Mouse (Mus musculus) 3134 (cell line): ENCODE measurements around the gene Adpgk.
"Not testable (repeated sequence)": the region's sequence is repeated elsewhere in the genome, so short reads cannot be mapped to it uniquely, and the experiment has no call there.

Source experiments
- DNase-seq: peaks from one replicate; pipeline ENCODE4 v3.0.0-alpha.2; 2011; ENCODE audit warnings: low spot score; ENCODE audit not compliant: insufficient read length; ENCODE audit errors: extremely low read depth

Gene Adpgk

GRCm38 (mm10) chr9:59288685-59289410 is 2.5 kb upstream of the Adpgk start:
- DNase-seq: no peak

GRCm38 (mm10) chr9:59289529-59290115 is 1.7 kb upstream of the Adpgk start:
- no peak for DNase-seq

- DNase-seq: no peak
Measured at GRCm38 (mm10) chr9:59291688-59292492, 532 bp downstream of the Adpgk start.

GRCm38 (mm10) chr9:59292493-59292875 is 1.1 kb downstream of the Adpgk start:
- no peak for DNase-seq

- DNase-seq: no peak
Measured at GRCm38 (mm10) chr9:59296419-59296818, 5.1 kb downstream of the Adpgk start.

- DNase-seq: no peak
Measured at GRCm38 (mm10) chr9:59307890-59308289, 16.5 kb downstream of the Adpgk start.

- DNase-seq: no peak
Measured at GRCm38 (mm10) chr9:59310582-59311283, 19.4 kb downstream of the Adpgk start.

GRCm38 (mm10) chr9:59311284-59311670 is 19.9 kb downstream of the Adpgk start:
- peak; percentile 60 for DNase-seq

GRCm38 (mm10) chr9:59316206-59316605 is 24.8 kb downstream of the Adpgk start:
- DNase-seq: no peak

GRCm38 (mm10) chr9:59324351-59324750 is 33.0 kb downstream of the Adpgk start:
- no peak for DNase-seq

GRCm38 (mm10) chr9:59330055-59330454 is 38.7 kb downstream of the Adpgk start:
- DNase-seq: no peak

GRCm38 (mm10) chr9:59336539-59336938 is 45.2 kb downstream of the Adpgk start:
- DNase-seq: no peak

- DNase-seq: no peak
Measured at GRCm38 (mm10) chr9:59337889-59338288, 46.5 kb downstream of the Adpgk start.

- DNase-seq: no peak
Measured at GRCm38 (mm10) chr9:59338411-59338810, 47.1 kb downstream of the Adpgk start.

GRCm38 (mm10) chr9:59339107-59339506 is 47.7 kb downstream of the Adpgk start:
- DNase-seq: no peak

- peak; percentile 36 for DNase-seq
Measured at GRCm38 (mm10) chr9:59340002-59340401, 48.6 kb downstream of the Adpgk start.

- DNase-seq: no peak
Measured at GRCm38 (mm10) chr9:59346176-59346575, 54.8 kb downstream of the Adpgk start.

- DNase-seq: no peak
Measured at GRCm38 (mm10) chr9:59352586-59353252, 61.4 kb downstream of the Adpgk start.

- DNase-seq: peak; percentile 95
Measured at GRCm38 (mm10) chr9:59353253-59353639, 61.9 kb downstream of the Adpgk start, which contains the start of gene Bbs4. Gene Bbs4 (minus strand): TSS chr9:59353508.

- not testable (repeated sequence) for DNase-seq
Measured at GRCm38 (mm10) chr9:59358041-59358440, 66.7 kb downstream of the Adpgk start.
